Mouse (Mus musculus): ENCODE results near the gene Mto1.
"Not testable (repeated sequence)": the region's sequence is repeated elsewhere in the genome, so short reads cannot be mapped to it uniquely, and the experiment has no call there.

Gene Mto1

DNA sequence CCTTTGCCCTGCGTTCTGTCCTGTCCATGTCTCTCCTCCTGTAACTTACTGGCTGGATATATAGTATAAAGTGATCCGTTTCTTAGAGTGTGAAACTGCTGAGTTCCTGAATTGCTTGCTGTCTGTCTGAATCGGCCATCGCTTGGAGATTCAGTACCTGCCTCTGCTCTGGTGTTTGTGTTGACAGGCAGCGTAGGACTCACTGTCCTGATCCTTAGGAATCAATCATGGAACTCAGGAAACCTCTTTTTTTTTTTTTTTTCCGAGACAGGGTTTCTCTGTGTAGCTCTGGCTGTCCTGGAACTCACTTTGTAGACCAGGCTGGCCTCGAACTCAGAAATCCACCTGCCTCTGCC is 58.7 kb downstream of the Mto1 start:
- no peak for DNase-seq

DNA sequence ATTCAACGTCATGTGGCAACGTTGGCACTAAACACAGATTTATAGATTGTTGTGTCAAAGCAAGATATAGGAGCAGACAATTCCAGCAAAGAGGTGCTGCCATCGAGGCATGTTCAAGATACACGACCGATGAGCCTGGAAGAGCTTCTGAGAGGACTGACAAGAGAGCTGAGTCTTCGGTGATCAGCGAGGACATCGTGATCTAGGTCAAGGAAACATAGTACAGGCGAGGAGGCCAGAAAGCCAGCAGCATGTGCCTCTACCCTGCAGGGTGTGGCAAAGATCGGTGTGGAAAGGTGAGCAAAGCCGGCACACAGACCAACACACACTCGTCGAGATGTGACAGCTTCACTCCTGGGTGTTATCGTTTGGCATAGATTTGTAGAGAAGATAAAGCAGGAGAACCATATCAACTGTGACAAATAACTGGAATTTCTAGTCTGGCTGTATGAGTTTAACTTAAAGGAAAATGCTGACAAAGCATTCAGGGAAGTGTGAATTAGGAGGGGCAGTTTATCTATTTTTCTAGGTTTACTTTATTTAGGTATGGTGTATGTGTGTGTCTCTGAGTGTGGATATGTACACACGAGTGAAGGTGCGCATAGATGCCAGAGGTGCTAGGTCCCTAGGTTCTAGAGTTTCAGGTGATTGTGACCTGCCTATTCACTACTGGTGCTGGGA is 60.2 kb downstream of the Mto1 start:
- no peak for DNase-seq

DNA sequence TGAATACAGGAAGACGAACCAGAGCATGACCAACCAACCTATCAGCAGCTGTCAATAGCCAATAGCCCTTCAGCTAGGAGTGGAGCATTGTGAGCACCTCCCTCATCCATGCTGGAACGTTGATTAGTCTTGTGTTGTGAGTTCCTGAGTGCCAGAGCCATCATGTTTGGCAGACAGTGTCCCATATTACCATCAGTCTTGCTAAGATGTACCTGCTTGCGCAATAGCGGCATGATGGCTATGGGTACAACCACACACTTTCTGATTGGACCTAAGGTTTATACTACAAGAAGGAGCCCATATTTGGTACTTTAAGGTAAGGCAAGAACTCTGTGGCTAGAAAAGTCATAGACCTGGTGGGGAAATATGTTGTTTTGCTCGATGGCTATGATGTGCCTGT is 63.7 kb downstream of the Mto1 start:
- no peak for DNase-seq

DNA sequence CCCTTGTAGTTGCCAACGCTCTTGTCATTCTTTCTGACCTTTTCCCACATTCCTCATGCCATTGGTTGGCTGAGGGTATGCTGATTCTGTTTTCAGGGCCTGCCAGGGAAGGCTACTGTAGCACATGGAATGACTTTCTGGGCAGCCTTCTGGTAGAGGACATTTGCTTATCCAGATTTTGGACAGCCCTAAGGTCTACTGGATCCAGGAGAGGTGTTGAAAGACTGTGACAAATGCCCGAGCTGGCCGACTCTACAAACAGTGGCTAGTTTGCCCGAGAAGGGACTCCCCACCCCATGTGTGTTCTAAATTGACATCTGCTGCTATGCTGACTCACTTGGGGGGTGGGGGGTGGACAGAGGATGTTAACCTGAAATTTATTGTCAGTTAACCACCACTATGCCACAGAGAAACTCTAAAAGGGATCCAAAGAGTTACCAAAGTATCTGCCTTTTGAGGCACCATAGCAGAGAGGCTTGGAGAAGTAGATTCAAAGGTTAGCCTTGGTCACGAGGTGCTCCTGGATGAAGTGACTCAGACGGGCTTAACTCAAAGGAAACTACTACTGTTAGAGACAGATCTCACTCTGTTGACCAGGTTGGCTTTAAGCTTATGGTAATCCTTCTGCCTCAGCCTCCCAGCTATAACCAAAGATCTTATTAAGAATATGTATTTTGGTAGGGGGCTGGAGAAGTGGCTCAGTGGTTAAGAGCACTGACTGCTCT is 65.9 kb downstream of the Mto1 start:
- DNase-seq: no peak

DNA sequence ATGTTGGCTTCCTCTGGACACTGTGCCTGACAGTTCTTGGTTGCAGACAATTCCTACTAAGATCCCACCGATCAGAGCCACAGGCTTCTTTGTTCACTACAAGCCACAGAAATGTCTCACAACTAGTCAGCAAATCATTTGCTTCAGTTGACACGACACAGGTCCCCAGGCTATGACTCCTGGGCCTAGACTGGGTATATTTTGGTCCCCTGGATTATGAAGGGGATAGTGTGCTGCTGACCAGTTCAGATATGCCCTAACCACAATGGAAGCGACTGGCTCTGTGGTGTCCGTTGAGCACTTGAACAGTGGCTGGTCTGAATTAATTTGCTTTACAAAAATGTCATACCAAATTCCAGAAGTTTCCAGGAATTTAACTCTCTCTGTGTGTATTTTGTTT is 66.7 kb downstream of the Mto1 start:
- no peak for DNase-seq

DNA sequence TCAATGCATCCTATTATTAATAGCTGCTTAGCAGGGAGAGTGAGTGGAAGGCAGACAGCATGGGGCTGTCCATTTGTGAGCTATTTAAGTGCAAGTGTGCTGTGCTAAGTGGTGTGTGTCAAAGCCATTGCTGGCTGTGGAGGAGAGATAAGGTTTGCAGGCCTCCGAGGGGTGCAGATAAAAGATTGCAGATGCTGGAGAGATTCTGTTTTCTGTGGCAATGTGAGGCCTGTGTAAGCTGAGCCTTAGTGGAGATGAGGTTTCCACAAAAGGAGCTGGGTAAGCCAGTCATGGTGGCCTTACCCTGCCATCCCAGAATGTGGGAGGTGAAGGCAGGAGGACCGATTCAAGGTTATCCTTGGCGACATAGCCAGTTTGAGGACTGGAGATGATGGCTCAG is 68.1 kb downstream of the Mto1 start:
- DNase-seq: no peak

DNA sequence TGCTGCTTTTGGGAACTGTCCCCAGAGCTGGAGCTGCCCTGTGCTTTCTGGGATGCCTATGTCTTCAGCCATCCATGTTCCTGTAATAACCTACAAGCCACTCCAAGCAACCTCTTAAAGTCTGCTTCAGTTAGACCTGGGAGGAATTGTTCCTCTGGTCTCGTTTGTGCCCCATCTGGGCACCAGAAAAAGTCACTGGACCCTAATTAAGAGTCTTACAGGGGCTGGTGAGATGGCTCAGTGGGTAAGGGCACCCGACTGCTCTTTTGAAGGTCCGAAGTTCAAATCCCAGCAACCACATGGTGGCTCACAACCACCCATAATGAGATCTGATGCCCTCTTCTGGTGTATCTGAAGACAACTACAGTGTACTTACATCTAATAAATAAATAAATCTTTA is 69.2 kb downstream of the Mto1 start:
- not testable (repeated sequence) for DNase-seq

DNA sequence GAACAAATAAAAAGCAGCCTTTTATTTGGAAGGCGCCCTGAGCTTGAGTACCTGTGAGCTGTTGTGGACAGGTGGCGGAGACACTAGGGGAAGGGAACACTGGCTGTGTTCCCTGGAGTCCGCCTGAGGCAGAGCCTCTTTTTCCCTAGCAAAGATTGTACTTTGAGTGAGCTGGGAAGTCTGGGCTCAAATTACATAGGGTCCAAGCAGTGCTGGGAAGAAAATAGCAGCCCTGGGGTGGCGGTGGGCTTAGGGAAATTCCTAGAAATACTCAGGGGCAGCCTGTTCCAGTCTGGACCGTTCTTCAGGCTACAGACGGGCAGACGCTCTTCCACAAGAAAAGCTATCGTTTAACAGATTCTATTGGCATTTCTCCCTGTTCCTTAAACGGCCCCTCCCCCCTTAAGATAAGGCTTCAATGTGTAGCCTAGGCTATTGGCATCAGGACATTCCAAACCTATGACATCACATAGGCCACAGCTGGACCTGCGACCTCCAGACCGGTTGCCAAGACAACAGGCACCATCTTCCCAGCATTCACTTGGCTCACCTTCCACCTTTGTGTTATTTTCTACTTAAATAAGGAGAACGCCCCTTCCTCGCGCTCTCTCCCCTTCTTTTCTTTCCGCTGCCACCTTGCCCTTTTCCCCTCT is 72.2 kb downstream of the Mto1 start:
- DNase-seq: no peak

DNA sequence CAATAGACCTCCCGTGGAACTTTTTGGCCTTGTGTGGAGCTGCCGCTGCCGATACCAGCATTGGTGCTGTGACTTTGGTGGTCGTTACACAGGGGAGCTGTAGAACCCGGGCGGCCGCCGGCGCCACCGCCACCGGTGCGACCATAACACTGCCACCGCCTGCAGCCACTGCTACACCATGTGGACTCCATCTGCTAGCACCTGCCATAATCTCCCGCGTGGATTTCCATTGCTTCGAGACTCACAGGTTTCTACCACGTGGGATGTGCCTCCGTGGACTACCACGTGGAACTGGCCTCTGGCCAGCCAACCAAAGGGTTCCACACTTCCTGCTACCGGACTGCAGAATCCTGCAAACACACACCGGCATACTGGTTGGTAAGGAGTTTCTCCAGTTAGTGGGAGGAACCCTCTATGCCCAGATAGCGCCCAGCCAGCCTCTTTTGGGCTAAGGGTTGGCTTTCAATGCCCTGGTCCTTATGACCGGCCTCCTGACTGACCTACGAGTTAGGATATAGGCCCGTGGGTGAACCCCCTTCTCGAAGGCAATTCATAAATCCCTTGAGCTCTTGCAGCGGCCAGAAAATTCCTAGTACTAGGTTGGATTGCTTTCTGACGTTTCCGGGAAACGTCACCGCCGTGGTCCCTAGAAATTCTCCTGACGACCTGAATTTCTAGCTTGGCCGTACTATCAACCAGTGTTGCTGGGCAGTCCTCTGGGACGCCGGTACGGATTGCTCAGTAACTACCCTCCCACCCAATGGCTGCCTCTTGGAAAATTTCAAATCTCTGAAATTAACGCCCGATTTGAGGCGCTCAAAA is 73.0 kb downstream of the Mto1 start:
- peak; percentile 48 for DNase-seq

DNA sequence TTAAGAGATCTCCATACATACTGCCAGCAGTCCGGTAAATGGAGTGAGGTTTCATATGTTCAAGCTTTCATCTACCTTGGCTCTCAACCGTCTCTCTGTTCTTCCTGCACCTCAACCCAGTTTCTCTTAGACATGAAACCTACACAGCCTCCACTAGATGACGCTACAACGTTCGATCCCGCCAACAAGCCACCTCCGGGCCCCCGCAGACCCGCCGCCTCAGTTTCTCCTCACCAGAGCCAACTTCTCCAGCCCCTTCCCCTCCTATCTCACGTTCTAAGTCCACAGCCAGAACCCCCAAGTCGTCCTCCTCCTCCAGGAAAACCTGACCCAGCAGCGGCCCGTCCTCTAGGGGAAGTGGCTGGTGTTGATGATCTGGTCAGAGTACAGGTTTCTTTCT is 73.7 kb downstream of the Mto1 start:
- peak; percentile 70 for DNase-seq

Data from thymus, postnatal 4 days (tissue).